12 mouse cellular contexts compared by ENCODE assay signal in genomic region chr10:128516029-128516428, GRCm38 (mm10). TPM values are rescaled to one million over a fixed set of nuclear protein-coding genes. Genes with fewer than 3 reads are reported as not detected.
DNase-seq lines count a peak whose midpoint lies in the region; ATAC-seq and TF ChIP-seq lines count a peak whose summit lies in the region.
"Had no signal": no experiment of that assay in that cellular context is flagged by ENCODE, and none has a peak within 500 bp of the region (broad histone marks: within the 10 kb centered on the region; RNA-seq: fewer than 3 reads in every experiment).

No protein-coding gene starts in this region.

- peaks cover 16% of the 10 kb centered on the region for H3K27me3 ChIP-seq in heart, embryonic 13.5 days (replicated peaks)
- H3K27me3 ChIP-seq in heart, adult 2 months (ENCODE audit: control insufficient read depth, insufficient read depth, low read length) = no peaks in the 10 kb centered on the region
- peaks cover 25% of the 10 kb centered on the region for H3K27me3 ChIP-seq in neural tube, embryonic 12.5 days (replicated peaks)
- peaks cover 12% of the 10 kb centered on the region; the same call in 1 of the 2 replicates for H3K27me3 ChIP-seq in neural tube, embryonic 15.5 days (replicated peaks)
- H3K27me3 ChIP-seq in limb, embryonic 10.5 days (ENCODE audit: low read depth, poor library complexity, severe bottlenecking) = peaks cover 80% of the 10 kb centered on the region

- no peaks in the 10 kb centered on the region for H3K4me1 ChIP-seq in heart, embryonic 13.5 days
- no peaks in the 10 kb centered on the region for H3K4me1 ChIP-seq in heart, adult 2 months (ENCODE audit: control insufficient read depth, insufficient read depth, low read length)
- H3K4me1 ChIP-seq in neural tube, embryonic 12.5 days = no peaks in the 10 kb centered on the region
- no peaks in the 10 kb centered on the region for H3K4me1 ChIP-seq in neural tube, embryonic 15.5 days
- H3K4me1 ChIP-seq in limb, embryonic 10.5 days = peaks cover 21% of the 10 kb centered on the region

- DNase-seq in heart, adult 2 months = no peak
- DNase-seq in limb, embryonic 10.5 days (ENCODE audit: low spot score) = no peak
- DNase-seq in yolk sac, embryonic 10.5 days (ENCODE audit: low spot score) = peak; percentile 38
- no peak for DNase-seq in gastrocnemius, postnatal 25 days
- no peak for DNase-seq in spleen, adult 12 weeks (ENCODE audit: low spot score)
- DNase-seq: gastrocnemius, adult 2 months; layer of hippocampus, postnatal 36 days; lung, postnatal 14 days had no signal

- 31% methylated on average over 20 of the region's 20 CpGs for WGBS in heart, embryonic 13.5 days
- 81% methylated on average over 20 of the region's 20 CpGs for WGBS in heart, adult 2 months
- 20% methylated on average over 20 of the region's 20 CpGs for WGBS in neural tube, embryonic 12.5 days
- WGBS in neural tube, embryonic 15.5 days = 20% methylated on average over 20 of the region's 20 CpGs
- WGBS in limb, embryonic 10.5 days = 4% methylated on average over 20 of the region's 20 CpGs

- no peak for TF ChIP-seq POLR2A in heart, adult 2 months (IDR thresholded peaks at IDR 0.05; ENCODE audit: insufficient read depth, low read depth, low read length)

- no peaks in the 10 kb centered on the region for H3K9me3 ChIP-seq in heart, embryonic 13.5 days
- H3K9me3 ChIP-seq in neural tube, embryonic 12.5 days = no peaks in the 10 kb centered on the region
- no peaks in the 10 kb centered on the region for H3K9me3 ChIP-seq in neural tube, embryonic 15.5 days (replicated peaks)
- no peaks in the 10 kb centered on the region for H3K9me3 ChIP-seq in limb, embryonic 10.5 days (replicated peaks)

- intact Hi-C loops in heart, adult 2 months (cut with DNase I) = no loop called here

- peaks cover 95% of the 10 kb centered on the region for H3K36me3 ChIP-seq in heart, embryonic 13.5 days
- H3K36me3 ChIP-seq in heart, adult 2 months (ENCODE audit: control insufficient read depth, insufficient read depth, low read length) = no peaks in the 10 kb centered on the region
- H3K36me3 ChIP-seq in neural tube, embryonic 12.5 days = peaks cover 69% of the 10 kb centered on the region
- H3K36me3 ChIP-seq in neural tube, embryonic 15.5 days = peaks cover 28% of the 10 kb centered on the region
- peaks cover 12% of the 10 kb centered on the region; the same call in 1 of the 2 replicates for H3K36me3 ChIP-seq in limb, embryonic 10.5 days

- H3K27ac ChIP-seq in heart, embryonic 13.5 days (replicated peaks) = no peak overlapping the region
- no peak overlapping the region for H3K27ac ChIP-seq in heart, adult 2 months
- H3K27ac ChIP-seq in neural tube, embryonic 12.5 days = no peak overlapping the region
- H3K27ac ChIP-seq in neural tube, embryonic 15.5 days (replicated peaks) = no peak overlapping the region
- H3K27ac ChIP-seq in limb, embryonic 10.5 days = no peak overlapping the region
- H3K27ac ChIP-seq: gastrocnemius, adult 2 months had no signal

- no peak for TF ChIP-seq EP300 in heart, adult 2 months (IDR thresholded peaks at IDR 0.05; ENCODE audit: insufficient read depth, low read depth, low read length)

- peak; percentile 28; the same call in 1 of the 2 replicates for ATAC-seq in heart, embryonic 13.5 days (ENCODE audit: extremely low read depth, insufficient number of reproducible peaks, low FRiP score, low TSS enrichment)
- no peak for ATAC-seq in neural tube, embryonic 12.5 days (ENCODE audit: low FRiP score, low read depth)
- ATAC-seq in neural tube, embryonic 15.5 days (ENCODE audit: low FRiP score) = no peak; the same call in 1 of the 2 replicates
- ATAC-seq: inflammation-experienced regulatory T-cells, adult 6 months had no signal

- H3K4me2 ChIP-seq in heart, embryonic 13.5 days = peak overlapping the region; percentile 57
- H3K4me2 ChIP-seq in neural tube, embryonic 12.5 days (replicated peaks) = peak overlapping the region; percentile 24
- H3K4me2 ChIP-seq in neural tube, embryonic 15.5 days = no peak overlapping the region

- H3K4me3 ChIP-seq in heart, embryonic 13.5 days = peak overlapping the region; percentile 8
- H3K4me3 ChIP-seq in heart, adult 2 months = no peak overlapping the region
- no peak overlapping the region for H3K4me3 ChIP-seq in neural tube, embryonic 12.5 days
- H3K4me3 ChIP-seq in neural tube, embryonic 15.5 days (replicated peaks) = no peak overlapping the region
- H3K4me3 ChIP-seq in limb, embryonic 10.5 days = peak overlapping the region; percentile 36
- H3K4me3 ChIP-seq: gastrocnemius, adult 2 months had no signal

- H3K9ac ChIP-seq in heart, embryonic 13.5 days = peak overlapping the region; percentile 44
- no peak overlapping the region for H3K9ac ChIP-seq in heart, adult 2 months (ENCODE audit: low read depth, low read length)
- no peak overlapping the region for H3K9ac ChIP-seq in neural tube, embryonic 12.5 days
- H3K9ac ChIP-seq in neural tube, embryonic 15.5 days (replicated peaks) = no peak overlapping the region

- H3K79me2 ChIP-seq in heart, adult 2 months (replicated peaks; ENCODE audit: control insufficient read depth, insufficient read depth, low read length) = no peaks in the 10 kb centered on the region

- no peak for TF ChIP-seq CTCF in heart, adult 2 months (IDR thresholded peaks at IDR 0.05)

RNA-seq across cellular contexts. Expression of gene Esyt1, which starts 9.6 kb away (rescaled TPM):
- 17.2 and 17.3 TPM in 2 replicates for polyA plus RNA-seq in heart, embryonic 13.5 days (2015; fragmentation: Nextera tagmentation; extraction: Ambion mirVana)
- 10 to 100 TPM; 16.4 to 17.9 TPM for total RNA-seq in heart, adult 2 months (2021)
- polyA plus RNA-seq in heart, adult 2 months (2012; rRNA removed) = 23.6 and 24.7 TPM in 2 replicates
- 38.3 and 45.3 TPM in 2 replicates for polyA plus RNA-seq in neural tube, embryonic 12.5 days (2016; fragmentation: Nextera tagmentation; extraction: Ambion mirVana)
- polyA plus RNA-seq in neural tube, embryonic 15.5 days (2015; fragmentation: Nextera tagmentation; extraction: Ambion mirVana) = 20.7 and 30.0 TPM in 2 replicates
- polyA plus RNA-seq in limb, embryonic 10.5 days (2016; fragmentation: Nextera tagmentation; extraction: Ambion mirVana) = 7.0 and 8.4 TPM in 2 replicates
- total RNA-seq in gastrocnemius, postnatal 25 days (2021) = 10 to 100 TPM; 12.5 to 17.6 TPM

RNA-seq across cellular contexts. Expression of gene Myl6b, which starts 17.5 kb away (rescaled TPM):
- polyA plus RNA-seq in heart, embryonic 13.5 days (2015; fragmentation: Nextera tagmentation; extraction: Ambion mirVana) = 3.2 and 4.5 TPM in 2 replicates
- total RNA-seq in heart, adult 2 months (2021) = 1 to 10 TPM; 3.5 to 3.8 TPM
- 2.9 and 4.1 TPM in 2 replicates for polyA plus RNA-seq in heart, adult 2 months (2012; rRNA removed)
- 3.1 and 3.9 TPM in 2 replicates for polyA plus RNA-seq in neural tube, embryonic 12.5 days (2016; fragmentation: Nextera tagmentation; extraction: Ambion mirVana)
- polyA plus RNA-seq in neural tube, embryonic 15.5 days (2015; fragmentation: Nextera tagmentation; extraction: Ambion mirVana) = 7.0 and 7.7 TPM in 2 replicates
- polyA plus RNA-seq in limb, embryonic 10.5 days (2016; fragmentation: Nextera tagmentation; extraction: Ambion mirVana) = 1.6 and 3.3 TPM in 2 replicates
- 10 to 100 TPM; 20.3 to 38.5 TPM for total RNA-seq in gastrocnemius, postnatal 25 days (2021)

RNA-seq across cellular contexts. Expression of gene Myl6, which starts 22.1 kb away (rescaled TPM):
- 1,202 and 1,344 TPM in 2 replicates for polyA plus RNA-seq in heart, embryonic 13.5 days (2015; fragmentation: Nextera tagmentation; extraction: Ambion mirVana)
- 100 to 1,000 TPM; 242 to 302 TPM for total RNA-seq in heart, adult 2 months (2021)
- 379 and 468 TPM in 2 replicates for polyA plus RNA-seq in heart, adult 2 months (2012; rRNA removed)
- polyA plus RNA-seq in neural tube, embryonic 12.5 days (2016; fragmentation: Nextera tagmentation; extraction: Ambion mirVana) = 879 and 909 TPM in 2 replicates
- polyA plus RNA-seq in neural tube, embryonic 15.5 days (2015; fragmentation: Nextera tagmentation; extraction: Ambion mirVana) = 999 and 1,090 TPM in 2 replicates
- 685 and 729 TPM in 2 replicates for polyA plus RNA-seq in limb, embryonic 10.5 days (2016; fragmentation: Nextera tagmentation; extraction: Ambion mirVana)
- total RNA-seq in gastrocnemius, postnatal 25 days (2021) = 100 to 1,000 TPM; 179 to 253 TPM

RNA-seq across cellular contexts. Expression of gene Zc3h10, which starts 31.5 kb away (rescaled TPM):
- polyA plus RNA-seq in heart, embryonic 13.5 days (2015; fragmentation: Nextera tagmentation; extraction: Ambion mirVana) = 7.6 and 9.4 TPM in 2 replicates
- total RNA-seq in heart, adult 2 months (2021) = 1 to 10 TPM; 7.5 to 7.6 TPM
- polyA plus RNA-seq in heart, adult 2 months (2012; rRNA removed) = 6.6 and 6.8 TPM in 2 replicates
- 18.9 and 20.3 TPM in 2 replicates for polyA plus RNA-seq in neural tube, embryonic 12.5 days (2016; fragmentation: Nextera tagmentation; extraction: Ambion mirVana)
- 16.0 and 16.2 TPM in 2 replicates for polyA plus RNA-seq in neural tube, embryonic 15.5 days (2015; fragmentation: Nextera tagmentation; extraction: Ambion mirVana)
- polyA plus RNA-seq in limb, embryonic 10.5 days (2016; fragmentation: Nextera tagmentation; extraction: Ambion mirVana) = 14.5 and 15.4 TPM in 2 replicates
- total RNA-seq in gastrocnemius, postnatal 25 days (2021) = 1 to 10 TPM; 4.9 to 5.1 TPM

RNA-seq across cellular contexts. Expression of gene Rpl41, which starts 33.1 kb away (rescaled TPM):
- polyA plus RNA-seq in heart, embryonic 13.5 days (2015; fragmentation: Nextera tagmentation; extraction: Ambion mirVana) = 2,656 and 2,881 TPM in 2 replicates
- total RNA-seq in heart, adult 2 months (2021) = 1,000 to 10,000 TPM; 1,453 to 1,598 TPM
- polyA plus RNA-seq in heart, adult 2 months (2012; rRNA removed) = 853 and 867 TPM in 2 replicates
- 2,521 and 2,605 TPM in 2 replicates for polyA plus RNA-seq in neural tube, embryonic 12.5 days (2016; fragmentation: Nextera tagmentation; extraction: Ambion mirVana)
- 2,372 and 2,481 TPM in 2 replicates for polyA plus RNA-seq in neural tube, embryonic 15.5 days (2015; fragmentation: Nextera tagmentation; extraction: Ambion mirVana)
- 3,499 and 3,829 TPM in 2 replicates for polyA plus RNA-seq in limb, embryonic 10.5 days (2016; fragmentation: Nextera tagmentation; extraction: Ambion mirVana)
- total RNA-seq in gastrocnemius, postnatal 25 days (2021) = 1,000 to 10,000 TPM in 1 of 2 experiments, 100 to 1,000 TPM in 1; 972 to 1,021 TPM

Comparison
In these comparisons a context has a peak if more than half of its experiments do, and no peak if none do; other contexts are left out.
1. H3K4me3 ChIP-seq: peak in heart, embryonic 13.5 days (single experiment) and limb, embryonic 10.5 days (single experiment); none in heart, adult 2 months (single experiment), neural tube, embryonic 12.5 days (single experiment) and neural tube, embryonic 15.5 days (single experiment).